ENCODE assay signal across 45 mouse cellular contexts in the genomic region with DNA sequence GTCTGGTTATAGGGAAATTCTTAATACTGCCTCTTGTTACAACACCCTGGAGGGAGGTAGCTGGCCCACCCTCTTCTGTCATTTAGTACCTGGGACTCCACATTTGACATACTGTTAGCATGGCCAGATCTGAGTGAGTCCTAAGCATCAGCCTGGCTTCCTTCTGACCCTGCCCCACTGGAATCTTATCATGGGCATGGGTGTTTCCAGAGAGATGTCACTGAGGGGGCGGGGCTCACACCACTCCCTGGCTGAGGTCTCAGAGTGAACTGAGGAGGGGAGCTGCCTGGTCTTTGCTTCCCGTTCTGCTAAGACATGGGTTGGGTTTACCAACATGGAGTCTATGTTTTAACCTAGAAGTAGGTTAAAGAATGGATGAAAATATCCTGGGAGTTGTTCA. TPM values are rescaled to one million over a fixed set of nuclear protein-coding genes. Genes with fewer than 3 reads are reported as not detected.
"Had no signal": no experiment of that assay in that cellular context is flagged by ENCODE, and none has a peak within 500 bp of the region (broad histone marks: within the 10 kb centered on the region; RNA-seq: fewer than 3 reads in every experiment).

No protein-coding gene starts in this region.

- ATAC-seq: liver, embryonic 12.5 days; liver, postnatal 0 days; lung, postnatal 0 days; midbrain, embryonic 13.5 days; midbrain, embryonic 15.5 days; midbrain, embryonic 16.5 days had no signal

- H3K9me3 ChIP-seq: limb, embryonic 10.5 days; limb, embryonic 15.5 days; liver, embryonic 15.5 days; midbrain, embryonic 10.5 days; midbrain, embryonic 13.5 days; midbrain, embryonic 15.5 days; neural tube, embryonic 12.5 days had no signal

- H3K9ac ChIP-seq: limb, embryonic 12.5 days; limb, embryonic 13.5 days; limb, embryonic 15.5 days; liver, embryonic 12.5 days; liver, embryonic 13.5 days; liver, embryonic 14.5 days; liver, embryonic 15.5 days; liver, postnatal 0 days; lung, embryonic 15.5 days; midbrain, embryonic 12.5 days; midbrain, embryonic 13.5 days; midbrain, embryonic 15.5 days; neural tube, embryonic 12.5 days had no signal

- H3K4me2 ChIP-seq: limb, embryonic 12.5 days; limb, embryonic 13.5 days; limb, embryonic 15.5 days; liver, embryonic 11.5 days; liver, embryonic 12.5 days; liver, embryonic 13.5 days; liver, embryonic 15.5 days; lung, embryonic 15.5 days; midbrain, embryonic 11.5 days; midbrain, embryonic 12.5 days; midbrain, embryonic 13.5 days; midbrain, embryonic 15.5 days; neural tube, embryonic 12.5 days had no signal

- H3K27ac ChIP-seq: limb, embryonic 10.5 days; limb, embryonic 12.5 days; limb, embryonic 13.5 days; limb, embryonic 15.5 days; liver, embryonic 12.5 days; liver, embryonic 13.5 days; liver, embryonic 14.5 days; liver, embryonic 15.5 days; macrophage; midbrain, embryonic 12.5 days; midbrain, embryonic 13.5 days; midbrain, embryonic 15.5 days; neural tube, embryonic 12.5 days had no signal

- H3K27me3 ChIP-seq: limb, embryonic 12.5 days; limb, embryonic 13.5 days; limb, embryonic 15.5 days; liver, embryonic 12.5 days; liver, embryonic 13.5 days; liver, embryonic 15.5 days; lung, embryonic 15.5 days; megakaryocyte, embryonic 14.5 days; midbrain, embryonic 12.5 days; midbrain, embryonic 13.5 days; midbrain, embryonic 15.5 days; neural tube, embryonic 12.5 days had no signal

- DNase-seq: left cerebral cortex, postnatal 4 days; liver; liver, embryonic 13.5 days; liver, postnatal 0 days; lung, adult 2 months; lung, postnatal 10 days; lung, postnatal 14 days; lung, postnatal 36 days; lung, postnatal 4 days; midbrain, embryonic 14.5 days had no signal

- H3K4me3 ChIP-seq: limb, embryonic 10.5 days; limb, embryonic 12.5 days; limb, embryonic 13.5 days; limb, embryonic 15.5 days; liver, embryonic 12.5 days; liver, embryonic 13.5 days; liver, embryonic 15.5 days; lung, embryonic 15.5 days; megakaryocyte, embryonic 14.5 days; midbrain, embryonic 10.5 days; midbrain, embryonic 12.5 days; midbrain, embryonic 13.5 days; midbrain, embryonic 15.5 days; myocyte; neural tube, embryonic 12.5 days had no signal

- H3K36me3 ChIP-seq: limb, embryonic 10.5 days; limb, embryonic 12.5 days; limb, embryonic 13.5 days; limb, embryonic 15.5 days; liver, embryonic 12.5 days; liver, embryonic 13.5 days; liver, embryonic 15.5 days; lung, embryonic 15.5 days; midbrain, embryonic 10.5 days; midbrain, embryonic 12.5 days; midbrain, embryonic 13.5 days; midbrain, embryonic 15.5 days; neural tube, embryonic 12.5 days had no signal

- H3K4me1 ChIP-seq: limb, embryonic 10.5 days; limb, embryonic 12.5 days; limb, embryonic 13.5 days; limb, embryonic 15.5 days; liver, embryonic 12.5 days; liver, embryonic 13.5 days; liver, embryonic 15.5 days; megakaryocyte, embryonic 14.5 days; neural tube, embryonic 12.5 days had no signal

RNA-seq across cellular contexts. Expression of a gene that starts 36.4 kb away (rescaled TPM):
- total RNA-seq: left cerebral cortex, adult 8-10 months; left cerebral cortex, postnatal 10 days; left cerebral cortex, postnatal 14 days; left cerebral cortex, postnatal 25 days; left cerebral cortex, postnatal 36 days; left cerebral cortex, postnatal 4 days; liver, adult 2 months; megakaryocyte progenitor cell, adult 5-6 weeks; megakaryocyte, adult 5-6 weeks; megakaryocyte-erythroid progenitor cell, adult 5-6 weeks; monocyte, adult 5-6 weeks had no signal
- polyA plus RNA-seq: limb, embryonic 10.5 days; limb, embryonic 11.5 days; limb, embryonic 12.5 days; limb, embryonic 13.5 days; limb, embryonic 14.5 days; limb, embryonic 15.5 days; liver, adult 2 months; liver, embryonic 12.5 days; liver, embryonic 13.5 days; liver, embryonic 14.5 days; liver, embryonic 16.5 days; liver, postnatal 0 days; lung, embryonic 15.5 days; lung, embryonic 16.5 days; lung, postnatal 0 days; macrophage; midbrain, embryonic 10.5 days; midbrain, embryonic 11.5 days; midbrain, embryonic 12.5 days; midbrain, embryonic 13.5 days; midbrain, embryonic 14.5 days; midbrain, embryonic 15.5 days; midbrain, embryonic 16.5 days; myocyte; neural tube, embryonic 11.5 days; neural tube, embryonic 12.5 days had no signal

RNA-seq across cellular contexts. Expression of a gene that starts 37.9 kb away (rescaled TPM):
- total RNA-seq: liver, adult 2 months; megakaryocyte progenitor cell, adult 5-6 weeks; megakaryocyte, adult 5-6 weeks; megakaryocyte-erythroid progenitor cell, adult 5-6 weeks; monocyte, adult 5-6 weeks had no signal
- polyA plus RNA-seq: liver, adult 2 months; liver, embryonic 11.5 days; liver, embryonic 12.5 days; liver, embryonic 13.5 days; liver, embryonic 15.5 days; liver, embryonic 16.5 days; liver, postnatal 0 days; macrophage; myocyte had no signal
